Mouse (Mus musculus) layer of hippocampus, postnatal 14 days (tissue): ENCODE data around the gene Ropn1. TPM values are rescaled to one million over a fixed set of nuclear protein-coding genes. Genes with fewer than 3 reads are reported as not detected.
A peak's percentile ranks its signal among the peaks of the same experiment; 100 is the strongest.

Experiments used
- DNase-seq, 2 experiments: peaks; one replicate each; pipeline ENCODE4 v3.0.0; 2021 to 2022; ENCODE audit warnings: low spot score in 2 of 2, mixed read lengths in 1 of 2
- long read RNA-seq, 2 experiments: library from polyadenylated mRNA; stranded (forward); transcript quantifications; one replicate each; pipeline ENCODE4 v2.0.0; 2021
- total RNA-seq, 2 experiments: library from RNA; stranded (reverse); gene quantifications; 2 replicates each; pipeline ENCODE4 v1.2.3; 2021

The Ropn1 gene
- not detected for total RNA-seq
- long read RNA-seq, experiment 1, result 0 reads
- long read RNA-seq, experiment 2, result 0 reads

DNA sequence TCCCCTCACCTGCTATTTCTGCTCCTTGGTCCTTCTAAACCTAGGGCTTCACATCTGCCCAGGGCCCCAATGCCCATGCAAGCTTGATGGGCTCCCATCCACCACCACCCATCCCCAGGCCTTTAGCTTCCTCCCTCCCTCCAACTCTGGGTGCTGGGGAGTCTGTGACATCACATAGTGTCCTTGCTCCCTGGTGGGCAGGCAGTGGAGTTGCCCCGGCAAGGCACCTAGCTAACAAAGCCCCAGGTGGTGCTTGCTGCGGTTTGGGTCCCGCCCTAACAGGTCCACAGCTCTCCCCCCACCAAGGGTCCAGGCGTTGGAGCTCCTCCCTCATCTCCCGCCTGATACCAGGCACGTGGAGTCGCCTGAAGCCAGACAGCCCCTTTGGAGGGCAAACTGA, at the start of gene Ropn1:
Ropn1 (plus strand) TSS at position 301 of the 400 bp plus-strand sequence.
- no peak for DNase-seq

GRCm38 (mm10) chr16:34601954-34602353, 47.8 kb upstream of the Ropn1 start:
- DNase-seq, result no peak

DNA sequence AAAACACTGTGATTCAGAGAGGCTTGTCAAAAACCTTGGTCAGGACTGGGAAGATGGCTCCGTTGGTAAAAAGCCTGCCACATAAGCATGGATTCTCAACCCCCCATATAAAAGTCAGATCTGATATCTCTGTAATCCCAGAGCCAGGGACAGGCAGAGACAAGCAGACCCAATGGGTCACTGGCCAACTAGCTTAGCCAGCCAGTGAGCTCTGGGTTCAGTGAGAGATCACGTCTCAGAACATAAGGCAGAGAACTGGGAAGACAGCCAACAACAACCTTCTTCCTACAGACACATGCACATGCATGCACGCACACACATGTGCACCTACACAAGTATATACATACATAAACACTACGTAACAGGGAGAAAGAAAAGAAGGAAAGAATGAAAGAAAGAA, 46.6 kb upstream of the Ropn1 start:
- DNase-seq, result no peak

- no peak for DNase-seq
Measured at GRCm38 (mm10) chr16:34603854-34604253, 45.9 kb upstream of the Ropn1 start.

GRCm38 (mm10) chr16:34605679-34606078, 44.0 kb upstream of the Ropn1 start:
- DNase-seq, result peak in 1 of 2 experiments; percentile 26

DNA sequence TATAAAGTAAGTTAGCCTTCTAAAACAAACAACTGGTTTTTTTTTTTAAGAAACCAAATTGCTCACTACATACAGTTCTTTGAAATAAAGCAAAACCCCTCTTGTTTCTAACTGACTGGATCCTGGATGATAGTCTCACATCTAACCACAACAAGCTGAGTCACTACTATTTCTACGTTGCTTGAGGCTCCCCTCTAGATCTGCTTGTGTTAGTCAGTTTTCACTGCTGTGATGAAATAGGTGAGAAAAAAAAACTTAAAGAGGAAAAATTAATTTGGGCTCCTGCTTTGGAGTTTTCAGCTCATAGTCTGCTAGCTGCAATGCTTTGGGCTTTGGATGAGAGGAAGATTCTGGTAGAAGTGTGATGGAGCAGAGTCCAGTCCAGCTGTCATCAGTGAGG, 39.6 kb upstream of the Ropn1 start:
- no peak for DNase-seq

GRCm38 (mm10) chr16:34614021-34614420, 35.7 kb upstream of the Ropn1 start:
- DNase-seq, result no peak

DNA sequence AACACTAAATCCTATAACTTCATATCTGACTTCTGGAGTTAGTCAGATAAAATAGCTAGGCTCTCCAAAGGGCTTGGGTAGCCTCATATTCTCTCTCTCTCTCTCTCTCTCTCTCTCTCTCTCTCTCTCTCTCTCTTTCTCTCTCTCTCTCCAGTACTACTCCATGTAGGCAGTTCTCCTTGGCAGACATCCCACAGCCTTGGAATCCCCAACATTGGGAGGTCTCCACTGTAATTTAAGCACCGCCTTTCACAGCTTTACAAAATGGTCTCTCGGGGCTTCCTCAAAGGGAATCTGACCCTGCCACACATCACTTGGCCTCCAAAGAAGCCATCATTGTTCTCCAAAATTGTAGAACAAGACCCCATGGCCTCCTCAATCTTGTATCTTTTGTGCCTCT, 22.1 kb upstream of the Ropn1 start:
- DNase-seq, result no peak

- DNase-seq, result peak in 1 of 2 experiments; percentile 57
Measured at GRCm38 (mm10) chr16:34628397-34628796, 21.3 kb upstream of the Ropn1 start.

- DNase-seq, result no peak
Measured at GRCm38 (mm10) chr16:34635557-34635956, 14.2 kb upstream of the Ropn1 start.

GRCm38 (mm10) chr16:34643511-34644259, 6.0 kb upstream of the Ropn1 start:
- no peak for DNase-seq

DNA sequence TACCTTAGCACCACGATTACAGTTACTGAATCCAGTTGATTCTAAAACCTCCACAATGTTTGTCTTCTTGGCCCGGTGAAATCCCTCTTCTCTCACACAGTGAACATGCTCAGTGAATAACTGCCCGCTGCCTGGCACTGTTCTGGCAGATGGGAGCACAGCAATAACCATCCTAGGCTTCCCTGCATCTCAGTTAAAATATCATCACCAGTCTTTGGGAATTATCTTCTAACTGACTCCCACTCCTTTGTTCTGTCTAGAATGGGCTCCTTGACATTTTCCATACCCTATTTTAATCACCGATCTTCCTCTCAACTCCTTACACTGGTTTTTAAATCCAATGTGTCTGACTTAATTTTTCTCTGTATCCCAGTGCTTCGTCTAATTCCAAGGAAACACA, 3.3 kb downstream of the Ropn1 start:
- no peak for DNase-seq

DNA sequence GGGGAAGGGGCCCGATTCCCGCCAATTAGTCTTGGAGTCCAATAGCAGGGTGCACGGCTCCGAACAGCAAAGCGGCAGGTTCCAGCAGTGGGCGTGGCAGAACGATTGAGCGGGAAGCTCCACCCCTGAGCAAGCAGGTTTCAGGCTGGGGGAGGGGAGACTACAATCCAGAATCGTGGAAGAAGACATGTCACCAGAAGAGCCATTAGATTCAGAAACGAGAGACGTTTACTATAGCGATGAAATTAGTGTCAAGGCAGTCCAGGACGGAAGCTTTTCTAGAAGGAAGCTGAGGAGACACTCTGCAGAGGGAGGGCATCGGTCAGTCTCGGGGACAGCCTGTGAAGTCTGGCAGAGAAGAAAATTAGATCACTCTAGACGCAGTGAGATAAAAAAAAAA, 7.8 kb downstream of the Ropn1 start:
- DNase-seq, result peak in 1 of 2 experiments; percentile 25

- no peak for DNase-seq
Measured at GRCm38 (mm10) chr16:34657983-34658382, 8.3 kb downstream of the Ropn1 start.

- DNase-seq, result no peak
Measured at GRCm38 (mm10) chr16:34658388-34658787, 8.7 kb downstream of the Ropn1 start.

GRCm38 (mm10) chr16:34664553-34664952, 14.8 kb downstream of the Ropn1 start:
- no peak for DNase-seq

DNA sequence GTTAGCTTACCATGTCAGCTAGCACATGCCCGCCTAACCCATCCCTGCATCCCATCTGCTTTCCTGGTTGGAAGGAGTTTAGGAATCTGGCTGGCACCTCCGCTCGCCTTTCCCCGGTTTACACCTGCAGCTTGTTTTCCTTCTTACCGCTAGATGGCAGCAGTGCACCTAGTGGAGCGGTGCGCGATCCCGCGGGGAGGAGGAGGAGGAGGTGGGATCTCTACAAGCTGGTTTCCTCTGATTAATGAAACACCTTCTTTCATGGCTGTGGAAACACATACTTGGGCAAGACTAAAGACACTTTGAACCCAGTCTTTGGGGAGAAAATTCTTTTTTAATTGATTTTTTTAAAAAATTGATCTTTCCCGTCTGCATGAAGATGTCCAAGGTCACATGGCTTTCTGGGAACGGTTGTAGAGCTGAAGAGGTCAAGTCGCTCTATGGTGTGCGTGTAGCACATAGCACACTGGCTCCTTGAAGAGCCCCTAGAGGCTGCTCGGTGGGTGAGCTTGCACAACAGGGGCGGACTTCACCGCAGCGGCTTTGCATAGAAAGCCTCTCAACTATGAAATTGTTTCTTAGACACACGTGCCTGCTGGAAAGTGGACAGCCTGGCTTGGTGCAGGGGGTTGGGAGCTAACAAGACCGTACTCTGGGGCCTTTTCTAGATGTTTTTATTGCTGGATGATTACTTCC, 17.5 kb downstream of the Ropn1 start:
- DNase-seq, result peak; percentile 69 to 80

DNA sequence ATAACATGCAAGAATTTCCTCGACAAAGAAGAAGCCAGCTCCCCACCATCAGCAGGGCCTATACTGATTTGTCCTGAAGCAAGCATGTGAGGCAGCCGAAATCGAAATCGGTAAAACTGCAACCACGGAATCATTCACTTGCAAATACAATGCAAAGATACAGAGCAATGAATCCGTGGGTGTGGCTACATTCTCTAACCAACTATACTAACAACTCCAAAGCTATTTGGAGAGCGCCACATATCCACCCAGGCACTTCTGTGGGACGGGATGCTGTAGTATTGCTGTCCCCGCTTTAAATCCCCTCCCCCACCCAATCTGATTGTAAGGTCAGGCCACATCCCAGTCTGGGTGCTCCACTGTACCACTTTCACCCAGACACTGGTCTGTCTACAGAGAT, 18.6 kb downstream of the Ropn1 start:
- no peak for DNase-seq

DNA sequence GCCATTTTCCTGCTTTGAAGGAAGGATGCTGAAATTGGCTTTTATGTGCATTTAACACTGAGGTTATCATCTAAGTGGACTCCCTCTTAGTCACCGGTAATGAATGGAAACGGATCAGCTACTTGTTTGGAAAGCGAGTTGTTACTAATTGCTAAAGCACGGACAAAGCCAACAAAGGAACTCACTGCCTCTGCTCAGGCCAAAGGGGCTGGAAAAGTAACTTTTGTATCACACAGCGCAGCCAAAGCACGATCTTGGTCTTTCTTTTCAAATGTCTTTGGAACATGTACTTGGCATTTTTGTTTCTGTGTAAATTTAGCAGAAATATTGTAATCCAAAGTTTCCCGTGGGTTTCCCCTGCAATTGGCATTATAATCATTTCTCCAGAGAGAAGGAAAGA, 22.2 kb downstream of the Ropn1 start:
- no peak for DNase-seq

GRCm38 (mm10) chr16:34672822-34673221, 23.1 kb downstream of the Ropn1 start:
- no peak for DNase-seq

DNA sequence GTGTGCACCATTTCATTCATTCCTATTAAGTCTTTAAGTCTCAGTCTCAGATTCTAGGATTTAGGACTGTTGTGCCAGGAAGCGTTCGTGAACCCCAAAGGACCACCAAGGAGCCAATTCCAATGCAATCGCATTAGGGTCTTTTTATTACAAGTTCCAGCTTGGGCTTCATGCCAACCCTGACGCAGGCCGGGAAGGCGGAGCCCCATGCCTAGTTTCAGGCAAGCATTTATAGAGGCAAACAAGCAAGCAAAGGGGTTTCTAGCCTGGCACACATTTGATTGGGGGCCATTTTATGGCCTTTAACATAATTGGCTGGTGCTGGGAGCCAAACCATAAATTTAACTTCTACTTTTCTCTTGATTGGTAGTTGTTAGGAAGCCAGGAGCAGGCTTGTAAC, 24.6 kb downstream of the Ropn1 start:
- no peak for DNase-seq

DNA sequence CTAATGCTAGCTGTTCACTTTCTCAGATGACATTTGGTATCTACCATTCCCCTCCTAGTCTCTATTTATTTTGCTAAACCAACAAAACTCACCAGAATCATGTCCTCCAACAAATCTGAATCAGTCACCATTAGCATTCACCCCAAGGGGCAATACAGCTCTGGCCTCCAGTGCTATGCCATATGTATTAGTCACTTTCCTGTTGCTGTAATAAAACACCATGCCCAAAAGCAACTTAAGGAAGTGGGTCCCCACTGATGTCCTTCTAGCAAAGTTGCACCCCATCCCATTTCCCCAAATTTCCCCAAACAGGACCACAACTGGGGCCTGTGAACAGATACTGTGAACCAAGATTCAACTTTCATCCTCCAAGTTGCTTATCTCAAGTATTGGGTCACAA, 32.1 kb downstream of the Ropn1 start:
- DNase-seq, result no peak

- no peak for DNase-seq
Measured at GRCm38 (mm10) chr16:34689879-34690278, 40.2 kb downstream of the Ropn1 start.
